Mouse (Mus musculus): ENCODE results near the gene Rflna. TPM values are rescaled to one million over a fixed set of nuclear protein-coding genes. Genes with fewer than 3 reads are reported as not detected.

The Rflna gene
- total RNA-seq (2014; rRNA removed) (not detected in 2 replicates), polyA plus RNA-seq (2012; rRNA removed) (0.22 and 0.24 TPM in 2 replicates)

- peak within 1 kb of the TSS; percentile 25; the same call in 1 of the 2 replicates for H3K4me3 ChIP-seq (ENCODE audit: insufficient read depth, low read depth, low read length)
These were observed at the start of gene Rflna for GRCm38 (mm10) chr5:125002969-125003872. Gene Rflna (plus strand): TSS chr5:125003221.

GRCm38 (mm10) chr5:124954404-124955305 is 48.4 kb upstream of the Rflna start:
- DNase-seq (ENCODE audit: extremely low read depth, low read depth, low spot score): no peak
- no peak overlapping the region for H3K4me3 ChIP-seq (ENCODE audit: insufficient read depth, low read depth, low read length)
- WGBS: 82% methylated on average over 8 of the region's 8 CpGs

More at GRCm38 (mm10) chr5:125002969-125003872, at the start of gene Rflna:
- Histone ChIP-seq H3K27ac (replicated peaks; ENCODE audit: insufficient read depth, low read depth, low read length) (no peak within 1 kb of the TSS), H3K9ac (ENCODE audit: low read depth, low read length) (no peak within 1 kb of the TSS), H3K36me3 (ENCODE audit: control insufficient read depth, insufficient read depth, low read length) (no peaks in the 10 kb centered on the region), H3K27me3 (ENCODE audit: control insufficient read depth, insufficient read depth, low read length) (0 out of 2 replicates have a peak, but pooled peaks cover 3% of the 10 kb centered on the region), H3K79me2 (ENCODE audit: control insufficient read depth, insufficient read depth, low read length) (no peaks in the 10 kb centered on the region), H3K4me1 (ENCODE audit: control insufficient read depth, insufficient read depth, low read length) (no peaks in the 10 kb centered on the region)
- no peak for DNase-seq (ENCODE audit: extremely low read depth, low read depth, low spot score)
- 11% methylated on average over 41 of the region's 41 CpGs for WGBS
- no peak for TF ChIP-seq CTCF (IDR thresholded peaks at IDR 0.05; ENCODE audit: low read depth, low read length)
- no peak for TF ChIP-seq POLR2A (IDR thresholded peaks at IDR 0.05; ENCODE audit: extremely low read depth, insufficient read depth, low read length)

GRCm38 (mm10) chr5:124957491-124957890 is 45.5 kb upstream of the Rflna start:
- peaks cover 2% of the 10 kb centered on the region; the same call in 1 of the 2 replicates for H3K4me1 ChIP-seq (ENCODE audit: control insufficient read depth, insufficient read depth, low read length)
- WGBS: 85% methylated on average over 5 of the region's 5 CpGs
- no peaks in the 10 kb centered on the region for H3K79me2 ChIP-seq (ENCODE audit: control insufficient read depth, insufficient read depth, low read length)
- TF ChIP-seq POLR2A (IDR thresholded peaks at IDR 0.05; ENCODE audit: extremely low read depth, insufficient read depth, low read length) (no peak), CTCF (IDR thresholded peaks at IDR 0.05; ENCODE audit: low read depth, low read length) (no peak)
- H3K27me3 ChIP-seq (ENCODE audit: control insufficient read depth, insufficient read depth, low read length): no peaks in the 10 kb centered on the region
- H3K27ac ChIP-seq (replicated peaks; ENCODE audit: insufficient read depth, low read depth, low read length): no peak overlapping the region
- no peak overlapping the region for H3K9ac ChIP-seq (ENCODE audit: low read depth, low read length)
- no peaks in the 10 kb centered on the region for H3K36me3 ChIP-seq (ENCODE audit: control insufficient read depth, insufficient read depth, low read length)
- no peak for DNase-seq (ENCODE audit: extremely low read depth, low read depth, low spot score)
- H3K4me3 ChIP-seq (ENCODE audit: insufficient read depth, low read depth, low read length): no peak overlapping the region

More at GRCm38 (mm10) chr5:124954404-124955305, 48.4 kb upstream of the Rflna start:
- H3K4me1 ChIP-seq (ENCODE audit: control insufficient read depth, insufficient read depth, low read length): no peaks in the 10 kb centered on the region
- no peaks in the 10 kb centered on the region for H3K36me3 ChIP-seq (ENCODE audit: control insufficient read depth, insufficient read depth, low read length)
- H3K27me3 ChIP-seq (ENCODE audit: control insufficient read depth, insufficient read depth, low read length): no peaks in the 10 kb centered on the region
- TF ChIP-seq POLR2A (IDR thresholded peaks at IDR 0.05; ENCODE audit: extremely low read depth, insufficient read depth, low read length) (no peak), CTCF (IDR thresholded peaks at IDR 0.05; ENCODE audit: low read depth, low read length) (no peak)
- H3K9ac ChIP-seq (ENCODE audit: low read depth, low read length): no peak overlapping the region
- no peak overlapping the region for H3K27ac ChIP-seq (replicated peaks; ENCODE audit: insufficient read depth, low read depth, low read length)
- H3K79me2 ChIP-seq (ENCODE audit: control insufficient read depth, insufficient read depth, low read length): no peaks in the 10 kb centered on the region

GRCm38 (mm10) chr5:124959099-124959498 is 43.9 kb upstream of the Rflna start:
- H3K79me2 ChIP-seq (ENCODE audit: control insufficient read depth, insufficient read depth, low read length): no peaks in the 10 kb centered on the region
- 96% methylated on average over 4 of the region's 4 CpGs for WGBS
- DNase-seq (ENCODE audit: extremely low read depth, low read depth, low spot score): no peak
- H3K27ac ChIP-seq (replicated peaks; ENCODE audit: insufficient read depth, low read depth, low read length): no peak overlapping the region
- H3K9ac ChIP-seq (ENCODE audit: low read depth, low read length): no peak overlapping the region
- peaks cover 2% of the 10 kb centered on the region; the same call in 1 of the 2 replicates for H3K4me1 ChIP-seq (ENCODE audit: control insufficient read depth, insufficient read depth, low read length)
- TF ChIP-seq POLR2A (IDR thresholded peaks at IDR 0.05; ENCODE audit: extremely low read depth, insufficient read depth, low read length) (no peak), CTCF (IDR thresholded peaks at IDR 0.05; ENCODE audit: low read depth, low read length) (no peak)
- no peaks in the 10 kb centered on the region for H3K36me3 ChIP-seq (ENCODE audit: control insufficient read depth, insufficient read depth, low read length)
- H3K27me3 ChIP-seq (ENCODE audit: control insufficient read depth, insufficient read depth, low read length): no peaks in the 10 kb centered on the region
- no peak overlapping the region for H3K4me3 ChIP-seq (ENCODE audit: insufficient read depth, low read depth, low read length)

GRCm38 (mm10) chr5:124960131-124960901 is 42.7 kb upstream of the Rflna start:
- no peak overlapping the region for H3K4me3 ChIP-seq (ENCODE audit: insufficient read depth, low read depth, low read length)
- 14% methylated on average over 18 of the region's 18 CpGs for WGBS
- TF ChIP-seq CTCF (IDR thresholded peaks at IDR 0.05; ENCODE audit: low read depth, low read length) (no peak), POLR2A (IDR thresholded peaks at IDR 0.05; ENCODE audit: extremely low read depth, insufficient read depth, low read length) (no peak)
- peak overlapping the region; percentile 46 for H3K27ac ChIP-seq (replicated peaks; ENCODE audit: insufficient read depth, low read depth, low read length)
- H3K4me1 ChIP-seq (ENCODE audit: control insufficient read depth, insufficient read depth, low read length): peaks cover 2% of the 10 kb centered on the region; the same call in 1 of the 2 replicates
- DNase-seq (ENCODE audit: extremely low read depth, low read depth, low spot score): peak; percentile 7
- no peak overlapping the region for H3K9ac ChIP-seq (ENCODE audit: low read depth, low read length)
- H3K79me2 ChIP-seq (ENCODE audit: control insufficient read depth, insufficient read depth, low read length): no peaks in the 10 kb centered on the region
- H3K27me3 ChIP-seq (ENCODE audit: control insufficient read depth, insufficient read depth, low read length): no peaks in the 10 kb centered on the region
- H3K36me3 ChIP-seq (ENCODE audit: control insufficient read depth, insufficient read depth, low read length): no peaks in the 10 kb centered on the region
